Mouse (Mus musculus): Measurements from ENCODE around the gene Hic1. TPM values are rescaled to one million over a fixed set of nuclear protein-coding genes. Genes with fewer than 3 reads are reported as not detected.

Hic1 gene
- polyA plus RNA-seq (2015; fragmentation: Nextera tagmentation; extraction: Ambion mirVana) = 8.4 and 8.5 TPM in 2 replicates

DNA sequence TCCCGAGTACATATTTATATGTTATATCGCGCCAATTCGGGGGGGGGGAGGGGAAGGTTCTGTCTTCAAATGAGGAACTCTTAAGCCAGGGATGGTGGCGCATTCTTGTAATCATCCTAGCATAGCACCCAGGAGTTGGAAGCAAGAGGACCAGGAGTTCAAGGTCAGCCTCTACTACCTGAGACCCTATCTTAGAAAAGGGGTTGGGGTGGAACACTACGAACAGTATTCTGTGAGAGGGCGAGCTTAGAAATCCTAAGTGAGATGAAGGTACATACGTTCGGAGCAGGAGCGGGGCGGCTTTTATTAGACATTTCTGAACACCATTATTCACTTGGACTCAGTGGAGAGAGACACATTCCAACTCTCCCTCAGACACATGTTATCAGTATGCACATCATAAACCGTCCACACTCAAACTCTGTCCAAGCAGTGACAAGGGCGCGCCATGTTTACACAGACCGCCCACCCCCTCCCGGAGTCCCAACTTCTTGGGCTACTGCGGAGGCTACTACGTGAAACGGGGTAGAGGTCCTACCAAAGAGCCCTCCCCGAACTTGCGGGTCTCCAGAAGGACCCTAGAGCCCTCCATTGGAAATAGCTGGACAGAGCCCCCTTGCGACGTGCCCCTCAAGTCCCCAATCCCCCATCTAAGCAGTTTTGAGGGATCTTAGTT, at the start of gene Hic1:
Gene Hic1, minus strand, starts transcription at position 115 of the 676 bp plus-strand sequence.
- WGBS = 3% methylated on average over 23 of the region's 23 CpGs
- peaks cover 7% of the 10 kb centered on the region for H3K36me3 ChIP-seq (ENCODE audit: control insufficient read depth, insufficient read depth, low read length)
- peaks cover 45% of the 10 kb centered on the region for H3K4me1 ChIP-seq (replicated peaks; ENCODE audit: control insufficient read depth, insufficient read depth, low read length)
- H3K4me2 ChIP-seq (ENCODE audit: low read depth, low read length) = peak within 1 kb of the TSS; percentile 87
- peak within 1 kb of the TSS; percentile 75 for H3K4me3 ChIP-seq (ENCODE audit: low read length)
- peaks cover 55% of the 10 kb centered on the region for H3K27me3 ChIP-seq (ENCODE audit: control insufficient read depth, insufficient read depth, low read depth, low read length)
- ATAC-seq (ENCODE audit: low read depth) = peak; percentile 6; the same call in 1 of the 2 replicates
- H3K27ac ChIP-seq (ENCODE audit: low read length) = peak within 1 kb of the TSS; percentile 84
- no peaks in the 10 kb centered on the region for H3K9me3 ChIP-seq (ENCODE audit: control insufficient read depth, low read length)
- H3K9ac ChIP-seq (ENCODE audit: low read length) = peak within 1 kb of the TSS; percentile 87

- H3K36me3 ChIP-seq (ENCODE audit: control insufficient read depth, insufficient read depth, low read length) = no peaks in the 10 kb centered on the region
- H3K4me3 ChIP-seq (ENCODE audit: low read length) = peak overlapping the region; percentile 41
- peak overlapping the region; percentile 61 for H3K4me2 ChIP-seq (ENCODE audit: low read depth, low read length)
- no peaks in the 10 kb centered on the region for H3K9me3 ChIP-seq (ENCODE audit: control insufficient read depth, low read length)
- peaks cover 18% of the 10 kb centered on the region for H3K4me1 ChIP-seq (replicated peaks; ENCODE audit: control insufficient read depth, insufficient read depth, low read length)
- peak; percentile 9; the same call in 1 of the 2 replicates for ATAC-seq (ENCODE audit: low read depth)
- peak overlapping the region; percentile 66 for H3K9ac ChIP-seq (ENCODE audit: low read length)
- WGBS = 21% methylated on average over 13 of the region's 13 CpGs
- H3K27me3 ChIP-seq (ENCODE audit: control insufficient read depth, insufficient read depth, low read depth, low read length) = no peaks in the 10 kb centered on the region; the same call in none of the 2 replicates
- no peak overlapping the region for H3K27ac ChIP-seq (ENCODE audit: low read length)
Measured at GRCm38 (mm10) chr11:75214081-75214950, 45.0 kb upstream of the Hic1 start.

- Histone ChIP-seq H3K4me3 (ENCODE audit: low read length) (peak overlapping the region; percentile 41), H3K27ac (ENCODE audit: low read length) (peak overlapping the region; percentile 43; the same call in 1 of the 2 replicates), H3K36me3 (ENCODE audit: control insufficient read depth, insufficient read depth, low read length) (no peaks in the 10 kb centered on the region), H3K9ac (ENCODE audit: low read length) (peak overlapping the region; percentile 66), H3K4me2 (ENCODE audit: low read depth, low read length) (peak overlapping the region; percentile 61), H3K27me3 (ENCODE audit: control insufficient read depth, insufficient read depth, low read depth, low read length) (no peaks in the 10 kb centered on the region; the same call in none of the 2 replicates), H3K4me1 (replicated peaks; ENCODE audit: control insufficient read depth, insufficient read depth, low read length) (peaks cover 18% of the 10 kb centered on the region), H3K9me3 (ENCODE audit: control insufficient read depth, low read length) (no peaks in the 10 kb centered on the region)
- 7% methylated on average over 35 of the region's 35 CpGs for WGBS
- peak; percentile 57 for ATAC-seq (ENCODE audit: low read depth)
Measured at GRCm38 (mm10) chr11:75213372-75214080, 44.2 kb upstream of the Hic1 start.

DNA sequence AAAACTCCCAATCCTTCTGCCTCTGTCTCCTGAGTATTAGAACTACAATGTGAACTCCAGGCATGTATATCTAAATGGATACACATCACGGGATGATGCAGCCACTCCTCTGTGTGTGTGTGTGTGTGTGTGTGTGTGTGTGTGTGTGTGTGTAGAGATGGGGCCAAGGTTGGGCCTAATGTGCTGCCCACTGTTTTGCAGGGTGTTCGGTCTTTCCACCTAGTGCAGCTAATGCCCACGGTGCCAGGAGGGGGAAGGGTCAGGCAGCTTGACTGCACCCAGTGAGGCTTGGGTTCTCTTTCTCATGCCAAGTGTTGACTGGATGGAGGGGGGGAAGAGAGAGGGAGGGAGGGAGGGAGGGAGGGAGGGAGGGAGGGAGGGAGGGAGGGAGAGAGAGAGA, 43.6 kb upstream of the Hic1 start:
- H3K4me1 ChIP-seq (replicated peaks; ENCODE audit: control insufficient read depth, insufficient read depth, low read length) = peaks cover 18% of the 10 kb centered on the region
- no peak overlapping the region for H3K9ac ChIP-seq (ENCODE audit: low read length)
- H3K4me2 ChIP-seq (ENCODE audit: low read depth, low read length) = no peak overlapping the region
- H3K9me3 ChIP-seq (ENCODE audit: control insufficient read depth, low read length) = no peaks in the 10 kb centered on the region
- WGBS = 46% methylated on average over 3 of the region's 3 CpGs
- ATAC-seq (ENCODE audit: low read depth) = no peak
- H3K36me3 ChIP-seq (ENCODE audit: control insufficient read depth, insufficient read depth, low read length) = no peaks in the 10 kb centered on the region
- H3K27ac ChIP-seq (ENCODE audit: low read length) = no peak overlapping the region
- no peaks in the 10 kb centered on the region; the same call in none of the 2 replicates for H3K27me3 ChIP-seq (ENCODE audit: control insufficient read depth, insufficient read depth, low read depth, low read length)
- H3K4me3 ChIP-seq (ENCODE audit: low read length) = no peak overlapping the region

DNA sequence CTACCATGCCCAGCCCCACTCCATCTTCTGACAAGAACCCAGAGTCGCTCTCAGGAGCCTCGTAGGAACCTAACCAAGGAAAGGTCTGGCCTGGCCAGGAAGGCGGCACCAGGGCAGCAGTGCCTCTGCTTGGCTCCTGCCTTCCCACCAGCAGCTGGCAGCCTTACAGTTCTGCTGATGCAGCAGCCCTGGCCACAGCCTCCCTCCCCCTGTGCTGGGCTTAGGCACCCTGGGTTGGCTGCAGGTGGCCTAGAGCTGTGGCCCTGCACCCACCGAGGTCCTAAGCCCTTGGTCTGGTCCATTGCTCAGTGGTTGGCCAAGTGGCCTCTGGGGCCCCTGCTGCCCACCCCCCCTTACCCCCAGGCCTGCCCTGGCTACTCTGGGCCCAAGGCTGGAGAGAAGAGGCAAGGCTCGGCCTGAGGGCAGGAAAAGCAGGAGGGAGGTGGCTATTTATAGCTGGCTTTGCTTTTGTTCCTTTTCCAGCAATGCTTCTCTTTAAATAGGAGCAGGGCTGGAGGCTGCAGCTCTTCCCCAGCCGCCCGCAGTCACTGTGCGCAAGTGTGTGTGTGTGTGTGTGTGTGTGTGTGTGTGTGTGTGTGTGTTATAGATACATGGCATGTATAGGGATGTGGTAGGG, 42.8 kb upstream of the Hic1 start:
- ATAC-seq (ENCODE audit: low read depth) = peak; percentile 53
- Histone ChIP-seq H3K36me3 (ENCODE audit: control insufficient read depth, insufficient read depth, low read length) (no peaks in the 10 kb centered on the region), H3K4me1 (replicated peaks; ENCODE audit: control insufficient read depth, insufficient read depth, low read length) (peaks cover 18% of the 10 kb centered on the region), H3K27me3 (ENCODE audit: control insufficient read depth, insufficient read depth, low read depth, low read length) (no peaks in the 10 kb centered on the region; the same call in none of the 2 replicates), H3K4me3 (ENCODE audit: low read length) (no peak overlapping the region), H3K9ac (ENCODE audit: low read length) (no peak overlapping the region), H3K4me2 (ENCODE audit: low read depth, low read length) (no peak overlapping the region), H3K9me3 (ENCODE audit: control insufficient read depth, low read length) (no peaks in the 10 kb centered on the region), H3K27ac (ENCODE audit: low read length) (peak overlapping the region; percentile 55)
- 60% methylated on average over 8 of the region's 8 CpGs for WGBS

DNA sequence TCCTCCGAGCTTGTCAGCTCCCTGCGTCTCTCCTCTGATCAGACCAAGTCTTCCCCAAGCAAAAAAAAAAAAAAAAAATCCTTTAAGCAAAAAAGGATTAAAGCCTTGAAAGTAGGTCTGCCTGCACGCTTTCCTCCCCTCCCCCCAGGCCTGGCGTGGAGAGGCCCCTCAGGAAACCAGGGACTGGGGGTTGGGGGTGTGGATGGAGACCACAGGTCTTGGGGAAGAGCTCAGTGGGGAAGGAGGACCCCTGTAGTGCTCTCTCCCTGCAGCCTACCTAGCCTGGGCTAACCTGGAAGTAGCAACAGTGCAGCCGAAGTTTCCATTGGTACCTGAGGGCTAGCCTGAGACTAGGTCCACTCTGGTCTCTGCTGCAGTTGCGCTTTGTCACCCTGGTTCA, 41.4 kb upstream of the Hic1 start:
- ATAC-seq (ENCODE audit: low read depth) = no peak
- 60% methylated on average over 6 of the region's 6 CpGs for WGBS
- Histone ChIP-seq H3K27ac (ENCODE audit: low read length) (no peak overlapping the region), H3K4me2 (ENCODE audit: low read depth, low read length) (no peak overlapping the region), H3K9me3 (ENCODE audit: control insufficient read depth, low read length) (no peaks in the 10 kb centered on the region), H3K27me3 (ENCODE audit: control insufficient read depth, insufficient read depth, low read depth, low read length) (no peaks in the 10 kb centered on the region; the same call in none of the 2 replicates), H3K36me3 (ENCODE audit: control insufficient read depth, insufficient read depth, low read length) (no peaks in the 10 kb centered on the region), H3K4me3 (ENCODE audit: low read length) (no peak overlapping the region), H3K9ac (ENCODE audit: low read length) (no peak overlapping the region), H3K4me1 (replicated peaks; ENCODE audit: control insufficient read depth, insufficient read depth, low read length) (peaks cover 18% of the 10 kb centered on the region)

DNA sequence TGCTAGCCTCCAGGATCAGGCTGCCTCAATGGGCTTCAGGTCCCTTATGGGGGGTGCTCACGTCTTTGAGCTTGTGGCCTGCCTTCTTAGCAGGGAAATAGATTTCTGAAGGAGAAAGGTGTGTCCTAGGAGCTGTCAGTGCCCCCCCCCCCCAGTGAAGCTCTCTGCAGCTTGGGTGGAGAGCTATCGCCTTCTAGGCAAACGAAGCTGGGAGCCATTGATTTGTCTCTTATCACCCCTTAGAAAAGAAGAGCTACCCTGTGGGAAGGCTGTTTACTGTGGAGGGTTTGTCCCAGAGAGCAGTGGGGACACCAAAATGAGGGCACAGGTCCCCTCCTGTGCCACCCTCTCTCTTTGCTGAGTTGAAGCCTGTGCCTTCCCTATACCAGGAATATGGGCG, 40.8 kb upstream of the Hic1 start:
- no peak overlapping the region for H3K4me3 ChIP-seq (ENCODE audit: low read length)
- H3K36me3 ChIP-seq (ENCODE audit: control insufficient read depth, insufficient read depth, low read length) = no peaks in the 10 kb centered on the region
- H3K9me3 ChIP-seq (ENCODE audit: control insufficient read depth, low read length) = no peaks in the 10 kb centered on the region
- 81% methylated on average over 4 of the region's 4 CpGs for WGBS
- H3K9ac ChIP-seq (ENCODE audit: low read length) = no peak overlapping the region
- no peaks in the 10 kb centered on the region; the same call in 1 of the 2 replicates for H3K27me3 ChIP-seq (ENCODE audit: control insufficient read depth, insufficient read depth, low read depth, low read length)
- H3K4me2 ChIP-seq (ENCODE audit: low read depth, low read length) = no peak overlapping the region
- H3K27ac ChIP-seq (ENCODE audit: low read length) = no peak overlapping the region
- ATAC-seq (ENCODE audit: low read depth) = no peak
- peaks cover 18% of the 10 kb centered on the region for H3K4me1 ChIP-seq (replicated peaks; ENCODE audit: control insufficient read depth, insufficient read depth, low read length)

DNA sequence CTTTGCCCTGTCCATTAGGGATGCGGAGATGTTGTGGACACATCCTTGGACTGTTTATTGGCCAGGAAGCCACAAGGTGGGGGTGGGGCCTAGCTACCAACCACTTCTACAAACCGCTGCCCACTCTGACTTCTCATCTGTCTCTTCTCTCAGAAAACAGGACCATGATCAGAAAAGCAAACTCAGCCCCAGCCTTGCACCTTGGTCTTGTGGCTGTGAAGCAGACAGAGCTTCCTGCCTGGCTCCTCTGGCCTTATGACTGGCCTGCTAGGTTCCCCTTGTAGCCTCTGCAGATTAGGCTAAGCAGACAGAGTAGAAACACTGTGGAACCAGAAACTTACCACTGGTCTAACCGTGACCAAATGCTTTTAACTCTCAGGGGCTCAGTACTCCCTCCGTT, 40.0 kb upstream of the Hic1 start:
- WGBS = 70% methylated on average over 4 of the region's 4 CpGs
- H3K9me3 ChIP-seq (ENCODE audit: control insufficient read depth, low read length) = no peaks in the 10 kb centered on the region
- no peak overlapping the region for H3K27ac ChIP-seq (ENCODE audit: low read length)
- H3K36me3 ChIP-seq (ENCODE audit: control insufficient read depth, insufficient read depth, low read length) = no peaks in the 10 kb centered on the region
- no peak overlapping the region for H3K4me2 ChIP-seq (ENCODE audit: low read depth, low read length)
- ATAC-seq (ENCODE audit: low read depth) = no peak
- H3K27me3 ChIP-seq (ENCODE audit: control insufficient read depth, insufficient read depth, low read depth, low read length) = no peaks in the 10 kb centered on the region
- peaks cover 17% of the 10 kb centered on the region for H3K4me1 ChIP-seq (replicated peaks; ENCODE audit: control insufficient read depth, insufficient read depth, low read length)
- no peak overlapping the region for H3K4me3 ChIP-seq (ENCODE audit: low read length)
- H3K9ac ChIP-seq (ENCODE audit: low read length) = no peak overlapping the region

Data from lung, embryonic 16.5 days (tissue).